Mouse (Mus musculus) lung, postnatal 0 days (tissue): ENCODE measurements around the gene Terf2. TPM values are rescaled to one million over a fixed set of nuclear protein-coding genes. Genes with fewer than 3 reads are reported as not detected.
A peak's percentile ranks its signal among the peaks of the same experiment; 100 is the strongest.

Experiments used
- ATAC-seq: fragments of 200-750 bp; cut with Nextera tagmentation; 2 replicates; pipeline ENCODE4 v1.8.0; 2017; ENCODE audit warnings: moderate library complexity
- DNase-seq: peaks from one replicate; pipeline ENCODE4 v3.0.0-alpha.2; 2016; ENCODE audit warnings: low spot score
- H3K27ac ChIP-seq: fragments of 300-500 bp; sonication (generic); 2 replicates; pipeline ENCODE4 v1.5.1; 2014; ENCODE audit warnings: antibody characterized with exemption, mild to moderate bottlenecking, low read length, mixed read lengths
- H3K27me3 ChIP-seq: fragments of 300-500 bp; sonication (generic); replicated peaks from 2 replicates; pipeline ENCODE4 v1.6.1; 2014; ENCODE audit warnings: low read length, mixed read lengths; ENCODE audit not compliant: insufficient read depth
- H3K36me3 ChIP-seq: fragments of 300-500 bp; sonication (generic); 2 replicates; pipeline ENCODE4 v1.6.1; 2014; ENCODE audit warnings: low read length, mixed read lengths; ENCODE audit not compliant: insufficient read depth
- H3K4me1 ChIP-seq: fragments of 300-500 bp; sonication (generic); 2 replicates; pipeline ENCODE4 v1.6.1; 2014; ENCODE audit warnings: antibody characterized with exemption, low read depth, low read length, mixed read lengths; ENCODE audit not compliant: insufficient read depth
- H3K4me2 ChIP-seq: fragments of 300-500 bp; sonication (generic); replicated peaks from 2 replicates; pipeline ENCODE4 v1.6.1; 2014; ENCODE audit warnings: low read depth, mild to moderate bottlenecking, low read length, moderate library complexity, mixed read lengths
- H3K4me3 ChIP-seq: fragments of 300-500 bp; sonication (generic); 2 replicates; pipeline ENCODE4 v1.5.1; 2014; ENCODE audit warnings: low read depth, low read length
- H3K9ac ChIP-seq: fragments of 300-500 bp; sonication (generic); replicated peaks from 2 replicates; pipeline ENCODE4 v1.6.1; 2014; ENCODE audit warnings: low read depth, mild to moderate bottlenecking
- H3K9me3 ChIP-seq: fragments of 300-500 bp; sonication (generic); 2 replicates; pipeline ENCODE4 v1.6.1; 2016; ENCODE audit warnings: low read length, mixed read lengths
- CTCF ChIP-seq: IDR thresholded peaks from 2 replicates; pipeline ENCODE4 v1.5.1; 2016; ENCODE audit warnings: antibody characterized with exemption, mild to moderate bottlenecking
- EP300 ChIP-seq: IDR thresholded peaks from 2 replicates; pipeline ENCODE4 v1.6.1; 2016; ENCODE audit warnings: antibody characterized with exemption, mild to moderate bottlenecking, control low read depth
- WGBS: fragments of 180-500 bp; shearing (Covaris S2); extraction: QIAGEN DNeasy Blood & Tissue Kit; methylation state at CpG from one replicate; pipeline ENCODE4 v1.1.7; 2014; 5-methylcytosine and 5-hydroxymethylcytosine counted together
- microRNA-seq: library from miRNA; unstranded; fragments of <30 nt; microRNA quantifications from one replicate; pipeline ENCODE4, GENCODE M21; 2016
- polyA plus RNA-seq: library from polyadenylated mRNA; unstranded; fragments of >200 nt; fragmentation: Nextera tagmentation; extraction: Ambion mirVana; gene quantifications from 2 replicates; pipeline ENCODE4 v1.2.1, GENCODE M21; 2015

Terf2 gene
- polyA plus RNA-seq, 1 experiment from 2014 or later, result 13.2 TPM

- H3K4me3 ChIP-seq, result peak within 1 kb of the TSS; percentile 88
- TF ChIP-seq EP300, result no peak
- TF ChIP-seq CTCF, result peak; percentile 93
- H3K9me3 ChIP-seq, result no peaks in the 10 kb centered on the region
- peak within 1 kb of the TSS; percentile 81 for H3K4me2 ChIP-seq
- H3K27me3 ChIP-seq, result no peaks in the 10 kb centered on the region
- WGBS, result 7% methylated on average over 49 of the region's 66 CpGs
- peak within 1 kb of the TSS; percentile 87 for H3K27ac ChIP-seq
- H3K9ac ChIP-seq, result peak within 1 kb of the TSS; percentile 95
- peak; percentile 96 for ATAC-seq
- H3K4me1 ChIP-seq, result peaks cover 6% of the 10 kb centered on the region; the same call in 1 of the 2 replicates
- DNase-seq, result peak; percentile 96
- H3K36me3 ChIP-seq, result 0 out of 2 replicates have a peak, but pooled peaks cover 5% of the 10 kb centered on the region
Measured at GRCm38 (mm10) chr8:107030650-107031576, 65.4 kb downstream of the Terf2 start, which contains the start of gene Vps4a. Gene Vps4a (plus strand): TSS chr8:107031222.

GRCm38 (mm10) chr8:107030058-107030457 is 66.3 kb downstream of the Terf2 start:
- H3K9ac ChIP-seq, result no peak overlapping the region
- H3K4me3 ChIP-seq, result no peak overlapping the region
- 0 out of 2 replicates have a peak overlapping the region, but pooled peaks have one; percentile 9 for H3K27ac ChIP-seq
- H3K36me3 ChIP-seq, result no peaks in the 10 kb centered on the region
- TF ChIP-seq CTCF, result no peak
- TF ChIP-seq EP300, result no peak
- no peaks in the 10 kb centered on the region for H3K27me3 ChIP-seq
- DNase-seq (peak; percentile 35), ATAC-seq (no peak)
- no peak overlapping the region for H3K4me2 ChIP-seq
- no peaks in the 10 kb centered on the region for H3K9me3 ChIP-seq
- 56% methylated on average over 5 of the region's 5 CpGs for WGBS
- peaks cover 6% of the 10 kb centered on the region; the same call in 1 of the 2 replicates for H3K4me1 ChIP-seq

- H3K27me3 ChIP-seq, result no peaks in the 10 kb centered on the region
- no peak overlapping the region for H3K4me2 ChIP-seq
- H3K27ac ChIP-seq, result no peak overlapping the region
- no peaks in the 10 kb centered on the region for H3K9me3 ChIP-seq
- no peak overlapping the region for H3K9ac ChIP-seq
- peaks cover 6% of the 10 kb centered on the region; the same call in 1 of the 2 replicates for H3K4me1 ChIP-seq
- H3K4me3 ChIP-seq, result no peak overlapping the region
- DNase-seq (no peak), ATAC-seq (no peak)
- no peaks in the 10 kb centered on the region for H3K36me3 ChIP-seq
- 49% methylated on average over 3 of the region's 3 CpGs for WGBS
- TF ChIP-seq EP300, result no peak
- no peak for TF ChIP-seq CTCF
Measured at GRCm38 (mm10) chr8:107029310-107029709, 67.0 kb downstream of the Terf2 start.

GRCm38 (mm10) chr8:107023479-107023878 is 72.9 kb downstream of the Terf2 start:
- Histone ChIP-seq H3K4me3 (no peak overlapping the region), H3K27ac (no peak overlapping the region), H3K36me3 (no peaks in the 10 kb centered on the region), H3K27me3 (no peaks in the 10 kb centered on the region), H3K4me1 (no peaks in the 10 kb centered on the region), H3K9ac (no peak overlapping the region), H3K9me3 (no peaks in the 10 kb centered on the region), H3K4me2 (no peak overlapping the region)
- WGBS, result 91% methylated on average over 8 of the region's 8 CpGs
- TF ChIP-seq CTCF (no peak), EP300 (no peak)
- ATAC-seq, result no peak
- DNase-seq, result no peak

Small RNAs within 50 kb of the gene (microRNA-seq; reads per million reads assigned to microRNA genes)
- gene Mir7075, result 1.2 reads per million

Other genes starting within 250 kb of the Terf2 start
- gene Has3, start 226.3 kb downstream of the Terf2 start, polyA plus RNA-seq, result 0.13 and 0.32 TPM in 2 replicates
- 25.4 and 26.7 TPM in 2 replicates for gene Utp4, start 202.9 kb downstream of the Terf2 start, polyA plus RNA-seq
- gene Sntb2, start 160.8 kb downstream of the Terf2 start, polyA plus RNA-seq, result 13.4 and 16.3 TPM in 2 replicates
- 59.0 and 59.6 TPM in 2 replicates for gene Vps4a, start 65.3 kb downstream of the Terf2 start, polyA plus RNA-seq
- 26.7 and 27.3 TPM in 2 replicates for gene Pdf, start 47.9 kb downstream of the Terf2 start, polyA plus RNA-seq
- 24.3 and 25.9 TPM in 2 replicates for gene Cog8, start 39.9 kb downstream of the Terf2 start, polyA plus RNA-seq
- gene Nip7, start 39.7 kb downstream of the Terf2 start, polyA plus RNA-seq, result 33.5 and 37.3 TPM in 2 replicates
- 2.3 and 2.4 TPM in 2 replicates for gene Tmed6, start 30.9 kb downstream of the Terf2 start, polyA plus RNA-seq
- 58.4 and 63.1 TPM in 2 replicates for gene Cyb5b, start 54.1 kb upstream of the Terf2 start, polyA plus RNA-seq
- 8.8 and 10.8 TPM in 2 replicates for gene Nfat5, start 196.9 kb upstream of the Terf2 start, polyA plus RNA-seq